Mouse (Mus musculus) kidney, embryonic 15.5 days (tissue): ENCODE measurements around the gene Klhdc8a. TPM values are rescaled to one million over a fixed set of nuclear protein-coding genes. Genes with fewer than 3 reads are reported as not detected.

ENCODE experiments used
- ATAC-seq: fragments of 200-750 bp; cut with Nextera tagmentation; replicated peaks from 2 replicates; pipeline ENCODE4 v1.8.0; 2017; ENCODE audit warnings: moderate TSS enrichment; ENCODE audit not compliant: low FRiP score
- H3K27ac ChIP-seq: fragments of 300-500 bp; sonication (generic); 2 replicates; pipeline ENCODE4 v1.5.1; 2015; ENCODE audit warnings: mild to moderate bottlenecking, inconsistent platforms
- H3K27me3 ChIP-seq: fragments of 300-500 bp; sonication (generic); 2 replicates; pipeline ENCODE4 v1.6.1; 2015; ENCODE audit warnings: inconsistent platforms
- H3K36me3 ChIP-seq: fragments of 300-500 bp; sonication (generic); 2 replicates; pipeline ENCODE4 v1.6.1; 2015; ENCODE audit warnings: inconsistent platforms
- H3K4me1 ChIP-seq: fragments of 300-500 bp; sonication (generic); 2 replicates; pipeline ENCODE4 v1.6.1; 2015; ENCODE audit warnings: inconsistent platforms
- H3K4me2 ChIP-seq: fragments of 300-500 bp; sonication (generic); 2 replicates; pipeline ENCODE4 v1.6.1; 2015; ENCODE audit warnings: moderate library complexity, mild to moderate bottlenecking, inconsistent platforms
- H3K4me3 ChIP-seq: fragments of 300-500 bp; sonication (generic); replicated peaks from 2 replicates; pipeline ENCODE4 v1.5.1; 2015; ENCODE audit warnings: mild to moderate bottlenecking, inconsistent platforms
- H3K9ac ChIP-seq: fragments of 300-500 bp; sonication (generic); 2 replicates; pipeline ENCODE4 v1.6.1; 2015; ENCODE audit warnings: mild to moderate bottlenecking, inconsistent platforms
- H3K9me3 ChIP-seq: fragments of 300-500 bp; sonication (generic); replicated peaks from 2 replicates; pipeline ENCODE4 v1.6.1; 2016; ENCODE audit warnings: inconsistent platforms
- WGBS: fragments of 180-500 bp; shearing (Covaris S2); methylation state at CpG from one replicate; pipeline ENCODE4 v1.1.7; 2015; ENCODE audit warnings: mixed read lengths; 5-methylcytosine and 5-hydroxymethylcytosine counted together
- polyA plus RNA-seq: library from polyadenylated mRNA; unstranded; fragments of >200 nt; fragmentation: Nextera tagmentation; extraction: Ambion mirVana; gene quantifications from 2 replicates; pipeline ENCODE4 v1.2.1, GENCODE M21; 2015

The Klhdc8a gene
- polyA plus RNA-seq, 1 experiment from 2014 or later: 1.6 TPM

GRCm38 (mm10) chr1:132308674-132309073 is 10.2 kb downstream of the Klhdc8a start:
- WGBS: 86% methylated on average over 7 of the region's 7 CpGs
- peaks cover 31% of the 10 kb centered on the region for H3K4me1 ChIP-seq
- no peak overlapping the region for H3K9ac ChIP-seq
- no peaks in the 10 kb centered on the region for H3K9me3 ChIP-seq
- no peaks in the 10 kb centered on the region for H3K36me3 ChIP-seq
- H3K4me2 ChIP-seq: no peak overlapping the region
- H3K27ac ChIP-seq: no peak overlapping the region
- peaks cover 6% of the 10 kb centered on the region; the same call in 1 of the 2 replicates for H3K27me3 ChIP-seq
- no peak overlapping the region for H3K4me3 ChIP-seq
- ATAC-seq: no peak

GRCm38 (mm10) chr1:132310754-132311153 is 12.3 kb downstream of the Klhdc8a start:
- Histone ChIP-seq H3K4me1 (peaks cover 36% of the 10 kb centered on the region), H3K36me3 (no peaks in the 10 kb centered on the region), H3K9ac (no peak overlapping the region), H3K4me3 (no peak overlapping the region), H3K27me3 (peaks cover 20% of the 10 kb centered on the region), H3K27ac (no peak overlapping the region), H3K9me3 (no peaks in the 10 kb centered on the region), H3K4me2 (no peak overlapping the region)
- ATAC-seq: no peak
- WGBS: 62% methylated on average over 7 of the region's 7 CpGs

- Histone ChIP-seq H3K4me2 (no peak overlapping the region), H3K4me3 (no peak overlapping the region), H3K27ac (no peak overlapping the region), H3K9me3 (no peaks in the 10 kb centered on the region), H3K36me3 (no peaks in the 10 kb centered on the region), H3K9ac (no peak overlapping the region), H3K4me1 (peaks cover 42% of the 10 kb centered on the region), H3K27me3 (peaks cover 24% of the 10 kb centered on the region)
- no peak for ATAC-seq
- WGBS: 49% methylated on average over 10 of the region's 10 CpGs
Observed at GRCm38 (mm10) chr1:132311174-132311859, 12.9 kb downstream of the Klhdc8a start.

GRCm38 (mm10) chr1:132312043-132312442 is 13.6 kb downstream of the Klhdc8a start:
- no peak overlapping the region for H3K27ac ChIP-seq
- WGBS: 57% methylated on average over 2 of the region's 2 CpGs
- no peak for ATAC-seq

GRCm38 (mm10) chr1:132312703-132313102 is 14.3 kb downstream of the Klhdc8a start:
- no peaks in the 10 kb centered on the region for H3K36me3 ChIP-seq
- H3K4me1 ChIP-seq: peaks cover 43% of the 10 kb centered on the region
- no peaks in the 10 kb centered on the region for H3K9me3 ChIP-seq
- H3K27me3 ChIP-seq: peaks cover 28% of the 10 kb centered on the region
- H3K4me2 ChIP-seq: no peak overlapping the region
- peak; percentile 54; the same call in 1 of the 2 replicates for ATAC-seq
- no peak overlapping the region for H3K9ac ChIP-seq
- H3K27ac ChIP-seq: no peak overlapping the region
- H3K4me3 ChIP-seq: no peak overlapping the region
- 58% methylated on average over 3 of the region's 3 CpGs for WGBS

More at GRCm38 (mm10) chr1:132312043-132312442, 13.6 kb downstream of the Klhdc8a start:
- H3K4me1 ChIP-seq: peaks cover 43% of the 10 kb centered on the region
- no peak overlapping the region for H3K9ac ChIP-seq
- H3K9me3 ChIP-seq: no peaks in the 10 kb centered on the region
- H3K4me3 ChIP-seq: no peak overlapping the region
- no peaks in the 10 kb centered on the region for H3K36me3 ChIP-seq
- H3K4me2 ChIP-seq: no peak overlapping the region
- H3K27me3 ChIP-seq: peaks cover 26% of the 10 kb centered on the region

- no peaks in the 10 kb centered on the region for H3K9me3 ChIP-seq
- H3K27ac ChIP-seq: no peak within 1 kb of the TSS
- peaks cover 52% of the 10 kb centered on the region for H3K4me1 ChIP-seq
- no peaks in the 10 kb centered on the region for H3K36me3 ChIP-seq
- peak within 1 kb of the TSS; percentile 50 for H3K9ac ChIP-seq
- ATAC-seq: peak; percentile 81
- H3K27me3 ChIP-seq: peaks cover 26% of the 10 kb centered on the region
- under 1% methylated on average over 67 of the region's 67 CpGs for WGBS
- H3K4me3 ChIP-seq: peak within 1 kb of the TSS; percentile 58
- H3K4me2 ChIP-seq: peak within 1 kb of the TSS; percentile 96
Observed at GRCm38 (mm10) chr1:132315889-132316624, 17.6 kb downstream of the Klhdc8a start, which contains the start of gene Nuak2. Nuak2 (plus strand) TSS chr1:132316126.

GRCm38 (mm10) chr1:132316625-132316994 is 18.2 kb downstream of the Klhdc8a start:
- Histone ChIP-seq H3K27me3 (peaks cover 26% of the 10 kb centered on the region), H3K4me3 (peak overlapping the region; percentile 58), H3K9ac (peak overlapping the region; percentile 50; the same call in 1 of the 2 replicates), H3K36me3 (no peaks in the 10 kb centered on the region), H3K9me3 (no peaks in the 10 kb centered on the region), H3K27ac (no peak overlapping the region), H3K4me2 (peak overlapping the region; percentile 96), H3K4me1 (peaks cover 47% of the 10 kb centered on the region)
- ATAC-seq: no peak
- 39% methylated on average over 7 of the region's 7 CpGs for WGBS

GRCm38 (mm10) chr1:132317413-132317812 is 19.0 kb downstream of the Klhdc8a start:
- Histone ChIP-seq H3K9ac (no peak overlapping the region), H3K4me3 (no peak overlapping the region), H3K4me1 (peaks cover 45% of the 10 kb centered on the region), H3K4me2 (peak overlapping the region; percentile 1), H3K36me3 (no peaks in the 10 kb centered on the region), H3K27ac (no peak overlapping the region), H3K9me3 (no peaks in the 10 kb centered on the region), H3K27me3 (peaks cover 26% of the 10 kb centered on the region)
- 83% methylated on average over 4 of the region's 4 CpGs for WGBS
- no peak for ATAC-seq

- H3K4me2 ChIP-seq: peak overlapping the region; percentile 1; the same call in 1 of the 2 replicates
- H3K36me3 ChIP-seq: no peaks in the 10 kb centered on the region
- H3K27ac ChIP-seq: no peak overlapping the region
- no peak for ATAC-seq
- WGBS: 42% methylated on average over 8 of the region's 8 CpGs
- H3K4me3 ChIP-seq: no peak overlapping the region
- peaks cover 46% of the 10 kb centered on the region for H3K4me1 ChIP-seq
- H3K9ac ChIP-seq: no peak overlapping the region
- H3K27me3 ChIP-seq: peaks cover 26% of the 10 kb centered on the region
- H3K9me3 ChIP-seq: no peaks in the 10 kb centered on the region
Observed at GRCm38 (mm10) chr1:132317894-132318863, 19.8 kb downstream of the Klhdc8a start.

GRCm38 (mm10) chr1:132319242-132319641 is 20.8 kb downstream of the Klhdc8a start:
- ATAC-seq: no peak
- Histone ChIP-seq H3K27ac (peak overlapping the region; percentile 19; the same call in 1 of the 2 replicates), H3K4me2 (no peak overlapping the region), H3K36me3 (no peaks in the 10 kb centered on the region), H3K4me3 (no peak overlapping the region), H3K9me3 (no peaks in the 10 kb centered on the region), H3K4me1 (peaks cover 47% of the 10 kb centered on the region), H3K9ac (no peak overlapping the region), H3K27me3 (peaks cover 23% of the 10 kb centered on the region)
- WGBS: 59% methylated on average over 5 of the region's 5 CpGs

- H3K4me3 ChIP-seq: no peak overlapping the region
- ATAC-seq: no peak
- no peak overlapping the region for H3K4me2 ChIP-seq
- 56% methylated on average over 7 of the region's 7 CpGs for WGBS
- H3K4me1 ChIP-seq: peaks cover 51% of the 10 kb centered on the region
- no peaks in the 10 kb centered on the region for H3K36me3 ChIP-seq
- H3K9me3 ChIP-seq: no peaks in the 10 kb centered on the region
- H3K27me3 ChIP-seq: peaks cover 3% of the 10 kb centered on the region; the same call in 1 of the 2 replicates
- H3K9ac ChIP-seq: no peak overlapping the region
- H3K27ac ChIP-seq: peak overlapping the region; percentile 54; the same call in 1 of the 2 replicates
Observed at GRCm38 (mm10) chr1:132321821-132322580, 23.6 kb downstream of the Klhdc8a start.
